Mouse (Mus musculus) effector memory CD4-positive, alpha-beta T cell, adult 5 months (primary cell): Measurements from ENCODE around the gene 4933405L10Rik. TPM values are rescaled to one million over a fixed set of nuclear protein-coding genes. Genes with fewer than 3 reads are reported as not detected.

ENCODE experiments used
- polyA plus RNA-seq: library from polyadenylated mRNA; unstranded; fragments of 100-300 nt; shearing (Covaris generic); gene quantifications from one replicate; pipeline ENCODE4 v1.2.1, GENCODE M21; 2017

4933405L10Rik gene
- not detected for polyA plus RNA-seq

GRCm38 (mm10) chr8:105707498-105708403, at the start of gene 4933405L10Rik, which contains the start of gene Enkd1:
4933405L10Rik (plus strand) TSS chr8:105707655.
Enkd1 (minus strand) TSS chr8:105708210.

GRCm38 (mm10) chr8:105685796-105686308, 21.6 kb upstream of the 4933405L10Rik start, which contains the start of gene Carmil2:
Carmil2 (plus strand) TSS chr8:105686274.

GRCm38 (mm10) chr8:105700966-105701824, 6.3 kb upstream of the 4933405L10Rik start, which contains the start of the genes Acd and Pard6a:
Acd (minus strand) TSS chr8:105701102.
Pard6a (plus strand) TSS chr8:105701148.

GRCm38 (mm10) chr8:105758277-105759108, 51.0 kb downstream of the 4933405L10Rik start, which contains the start of gene Gfod2:
Gfod2 (minus strand) TSS chr8:105758664.

Other genes starting within 250 kb of the 4933405L10Rik start
- gene Tppp3, start 236.1 kb upstream of the 4933405L10Rik start, polyA plus RNA-seq: 1.8 TPM
- gene Zdhhc1, start 210.8 kb upstream of the 4933405L10Rik start, polyA plus RNA-seq: 9.3 TPM
- gene Hsd11b2, start 188.9 kb upstream of the 4933405L10Rik start, polyA plus RNA-seq: 0.74 TPM
- 68.6 TPM for gene Atp6v0d1, start 141.6 kb upstream of the 4933405L10Rik start, polyA plus RNA-seq
- 11.9 TPM for gene Ripor1, start 102.4 kb upstream of the 4933405L10Rik start, polyA plus RNA-seq
- 162 TPM for gene Ctcf, start 71.1 kb upstream of the 4933405L10Rik start, polyA plus RNA-seq
- 1.6 TPM for gene Agrp, start 70.3 kb upstream of the 4933405L10Rik start, polyA plus RNA-seq
- gene Carmil2, start 21.4 kb upstream of the 4933405L10Rik start, polyA plus RNA-seq: 88.2 TPM
- 75.5 TPM for gene Acd, start 6.6 kb upstream of the 4933405L10Rik start, polyA plus RNA-seq
- gene Pard6a, start 6.5 kb upstream of the 4933405L10Rik start, polyA plus RNA-seq: 30.0 TPM
- 2.7 TPM for gene Enkd1, start 555 bp downstream of the 4933405L10Rik start, polyA plus RNA-seq
- 5.1 TPM for gene Gfod2, start 51.0 kb downstream of the 4933405L10Rik start, polyA plus RNA-seq
- 50.6 TPM for gene Ranbp10, start 119.7 kb downstream of the 4933405L10Rik start, polyA plus RNA-seq
- gene Tsnaxip1, start 120.1 kb downstream of the 4933405L10Rik start, polyA plus RNA-seq: not detected
- 14.2 TPM for gene Cenpt, start 145.6 kb downstream of the 4933405L10Rik start, polyA plus RNA-seq
- 14.2 TPM for gene Thap11, start 147.5 kb downstream of the 4933405L10Rik start, polyA plus RNA-seq
- 12.5 TPM for gene Nutf2, start 152.9 kb downstream of the 4933405L10Rik start, polyA plus RNA-seq
- 74.2 TPM for gene Edc4, start 173.2 kb downstream of the 4933405L10Rik start, polyA plus RNA-seq
- not detected for gene Nrn1l, start 185.9 kb downstream of the 4933405L10Rik start, polyA plus RNA-seq
- 18.0 TPM for gene Pskh1, start 192.8 kb downstream of the 4933405L10Rik start, polyA plus RNA-seq
- 0.72 TPM for gene Ctrl, start 226.2 kb downstream of the 4933405L10Rik start, polyA plus RNA-seq
- gene Psmb10, start 230.8 kb downstream of the 4933405L10Rik start, polyA plus RNA-seq: 214 TPM
- 0.27 TPM for gene Lcat, start 235.7 kb downstream of the 4933405L10Rik start, polyA plus RNA-seq